Mouse (Mus musculus) skeletal muscle tissue, adult 2 months (tissue): Measurements from ENCODE around the gene Wdr83.
"Not testable (repeated sequence)": the region's sequence is repeated elsewhere in the genome, so short reads cannot be mapped to it uniquely, and the experiment has no call there.

Source experiments
- DNase-seq: peaks from one replicate; pipeline ENCODE4 v3.0.0-alpha.2; 2012; ENCODE audit warnings: low read depth, low spot score

The Wdr83 gene

DNA sequence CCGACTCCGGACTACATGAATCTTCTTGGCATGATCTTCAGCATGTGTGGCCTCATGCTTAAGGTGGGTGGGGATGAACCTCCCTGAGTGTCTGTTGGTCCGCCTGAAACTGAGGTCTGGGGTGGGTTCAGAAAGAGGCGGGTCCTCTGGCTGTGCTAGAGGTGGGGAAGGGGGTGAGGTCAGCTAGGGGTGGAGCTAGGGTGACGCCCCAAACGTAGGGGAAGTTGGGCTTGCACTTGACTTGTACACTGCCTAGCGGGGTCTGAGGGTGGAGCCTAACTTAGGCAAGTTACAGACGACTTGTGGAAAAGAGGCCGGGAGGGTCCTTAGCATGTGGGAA, at the start of gene Wdr83:
TSS of gene Wdr83 (minus strand) at position 91 of the 340 bp plus-strand sequence.
- DNase-seq, result no peak

DNA sequence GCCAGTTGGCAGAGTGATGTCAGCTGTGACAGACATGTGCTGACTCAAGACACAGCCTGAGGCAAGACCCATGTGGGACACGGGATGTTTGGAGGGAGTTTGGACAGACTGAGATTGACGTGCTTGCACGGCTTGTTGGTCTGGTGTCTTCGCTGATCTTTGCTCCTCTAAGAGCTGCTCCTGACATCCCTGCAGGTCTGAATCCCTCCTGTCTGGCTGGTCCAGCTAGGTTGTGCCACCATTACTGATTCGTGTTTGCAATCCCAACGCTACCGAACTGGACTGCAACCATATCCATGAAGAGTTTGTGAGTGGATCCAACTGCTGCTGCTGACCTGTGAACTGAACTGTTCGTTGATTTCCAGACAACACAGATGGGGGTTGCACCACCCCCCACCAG, 42.6 kb upstream of the Wdr83 start:
- no peak for DNase-seq

DNA sequence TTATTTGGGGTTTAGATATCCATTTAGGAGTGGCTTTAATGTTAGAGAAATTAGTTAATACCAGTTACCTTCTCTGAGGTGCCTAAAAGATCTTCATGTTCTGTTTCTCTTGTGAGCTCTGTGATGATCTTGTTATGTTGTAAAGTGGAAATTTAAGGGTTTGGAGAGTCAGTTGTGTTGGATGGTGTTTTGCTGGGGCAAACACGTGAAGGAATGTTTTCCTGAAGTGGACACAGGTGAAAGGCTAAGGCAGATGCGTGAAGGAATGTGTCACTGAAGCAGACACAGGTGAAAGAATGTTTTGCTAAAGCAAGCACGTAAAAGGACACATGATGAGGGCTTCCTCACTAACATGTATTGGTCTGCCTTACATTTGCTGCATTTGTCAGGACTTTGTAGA, 41.9 kb upstream of the Wdr83 start, which contains the start of gene Zfp791:
TSS of gene Zfp791 (minus strand) at position 101 of the 400 bp plus-strand sequence.
- no peak for DNase-seq

DNA sequence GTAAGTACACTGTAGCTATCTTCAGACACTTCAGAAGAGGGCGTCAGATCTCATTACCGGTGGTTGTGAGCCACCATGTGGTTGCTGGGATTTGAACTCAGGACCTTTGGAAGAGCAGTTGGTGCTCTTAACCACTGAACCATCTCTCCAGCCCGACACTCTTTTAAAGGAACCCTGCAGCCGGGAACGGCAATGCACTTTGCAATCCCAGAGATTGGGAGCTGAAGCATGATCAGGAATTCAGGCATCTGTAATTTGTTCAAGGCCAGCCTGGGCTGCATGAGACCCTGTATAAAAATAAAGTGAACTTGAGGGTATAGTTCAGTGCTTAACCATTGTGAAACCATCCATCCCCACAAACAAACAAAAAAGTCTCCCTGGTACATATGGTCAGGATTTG, 39.1 kb upstream of the Wdr83 start:
- not testable (repeated sequence) for DNase-seq

DNA sequence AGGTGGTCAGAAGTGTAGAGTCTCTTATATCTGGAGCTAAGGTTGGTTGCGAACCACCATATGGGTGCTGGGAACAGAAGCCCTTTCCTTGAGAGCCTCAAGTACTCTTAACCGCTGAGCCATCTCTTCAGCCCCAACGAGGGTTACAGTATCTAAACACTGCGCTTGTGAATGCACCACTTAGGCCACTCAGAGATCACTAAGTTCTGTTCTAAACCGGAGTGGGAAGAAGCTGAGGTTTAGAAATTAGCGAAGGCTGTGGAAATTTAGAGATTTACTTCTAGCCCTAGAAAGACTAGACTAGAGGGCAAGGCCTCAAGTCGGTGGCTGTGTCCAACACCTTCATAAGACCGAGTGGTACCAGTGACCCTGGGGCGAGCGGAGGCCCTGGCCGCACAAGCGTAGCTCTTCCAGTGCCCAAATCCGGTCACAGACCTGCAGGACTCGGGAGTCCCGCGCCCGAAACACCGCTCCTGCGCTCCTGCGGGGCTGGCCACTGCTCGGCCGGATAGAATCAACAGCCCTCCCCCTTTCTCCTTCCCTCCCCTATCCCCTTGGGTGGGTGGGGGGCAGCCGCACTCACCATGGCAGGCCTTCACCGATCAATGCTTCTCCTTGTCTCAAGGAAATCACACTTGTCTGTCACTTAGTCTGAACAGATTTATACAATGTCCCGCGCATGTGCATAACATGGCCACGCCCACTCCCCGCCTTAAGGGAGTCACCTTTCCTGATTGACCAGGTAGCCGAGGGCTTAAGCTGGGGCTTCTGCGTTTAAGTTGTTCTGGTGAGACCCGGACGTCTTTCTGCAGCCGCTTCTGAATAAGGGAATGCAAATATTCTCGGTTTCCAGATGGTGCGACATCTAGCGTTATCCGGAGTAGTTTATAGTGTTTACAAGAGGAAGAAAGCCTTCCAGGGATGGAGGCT, 38.2 kb upstream of the Wdr83 start:
- peak; percentile 33 for DNase-seq

DNA sequence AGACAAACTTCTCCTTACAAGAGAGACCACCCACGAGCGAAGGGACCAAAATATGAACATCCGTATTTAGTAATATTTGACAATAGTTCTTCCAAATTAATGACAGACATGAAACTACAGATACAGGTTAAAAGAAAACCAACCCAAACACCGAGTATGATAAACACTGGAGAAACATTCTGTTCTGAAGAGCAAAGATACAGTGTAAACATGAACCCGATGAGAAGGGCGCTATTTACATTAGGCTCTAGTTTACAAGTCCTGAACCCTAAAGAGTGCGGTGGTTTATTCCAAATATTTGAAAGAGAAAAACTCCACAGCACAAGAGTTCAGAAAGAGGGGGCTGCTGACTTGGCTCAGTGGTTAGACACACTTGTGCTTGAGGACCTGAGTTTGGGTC, 35.9 kb upstream of the Wdr83 start:
- no peak for DNase-seq

DNA sequence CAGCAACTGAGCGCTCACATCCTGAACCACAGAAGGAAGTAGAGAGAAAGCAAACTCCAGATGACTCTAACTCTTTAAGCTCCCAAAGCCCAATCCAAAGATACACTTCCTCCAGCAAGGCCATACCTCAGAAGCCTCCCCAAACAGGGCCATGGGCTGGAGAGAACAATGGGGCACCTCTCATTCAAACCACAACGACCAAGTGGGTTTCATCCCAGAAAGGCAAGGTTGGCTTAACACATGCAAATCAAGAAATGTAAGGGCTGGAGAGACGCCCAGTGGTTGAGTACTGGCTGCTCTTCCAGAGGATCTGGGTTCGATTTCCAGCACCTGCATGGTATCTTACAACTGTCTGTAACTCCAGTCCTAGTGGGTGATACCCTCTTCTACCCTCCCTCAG, 34.4 kb upstream of the Wdr83 start:
- no peak for DNase-seq

DNA sequence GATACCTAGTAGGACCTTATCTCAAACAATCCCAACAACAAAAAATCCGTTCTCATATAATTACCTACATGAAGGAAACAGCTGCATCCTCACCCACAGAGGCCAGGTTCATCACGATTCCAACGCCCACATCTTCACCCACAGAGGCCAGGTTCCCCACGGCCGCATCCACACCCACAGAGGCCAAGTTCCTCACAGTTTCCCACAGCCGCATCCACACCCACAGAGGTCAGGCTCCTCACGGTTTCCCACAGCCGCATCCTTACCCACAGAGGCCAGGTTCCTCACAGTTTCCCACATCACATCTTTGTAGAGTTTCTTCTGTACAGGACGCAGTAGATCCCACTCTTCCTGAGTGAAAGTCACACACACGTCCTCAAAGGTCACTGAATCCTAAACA, 32.1 kb upstream of the Wdr83 start:
- no peak for DNase-seq

DNA sequence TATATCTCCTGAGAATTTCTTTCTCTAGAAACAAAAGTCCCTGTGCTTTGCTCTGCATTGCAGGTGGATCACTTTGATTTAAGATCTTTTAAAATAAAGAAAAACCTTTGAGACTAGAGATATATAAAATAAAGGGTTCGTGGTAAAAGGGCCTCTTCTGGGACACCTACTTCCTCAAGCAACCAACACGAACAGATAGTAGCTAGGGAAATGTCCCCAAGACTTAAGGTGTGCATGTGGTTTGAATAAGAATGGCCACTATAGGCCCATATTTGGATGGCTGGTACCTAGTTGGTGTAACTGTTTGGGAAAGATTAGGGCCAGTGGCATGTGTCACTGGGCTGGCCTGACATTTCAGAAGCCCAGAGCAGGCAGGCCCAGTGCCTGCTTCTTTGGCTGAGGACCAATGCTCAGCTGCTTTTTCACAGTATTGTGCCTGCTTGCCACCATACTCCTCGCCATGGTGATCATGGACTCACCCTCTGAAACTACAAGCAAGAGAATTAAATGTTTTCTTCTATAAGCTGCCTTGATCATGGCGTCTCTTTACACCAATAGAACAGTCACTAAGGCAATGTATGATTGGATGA, 19.1 kb upstream of the Wdr83 start:
- no peak for DNase-seq

DNA sequence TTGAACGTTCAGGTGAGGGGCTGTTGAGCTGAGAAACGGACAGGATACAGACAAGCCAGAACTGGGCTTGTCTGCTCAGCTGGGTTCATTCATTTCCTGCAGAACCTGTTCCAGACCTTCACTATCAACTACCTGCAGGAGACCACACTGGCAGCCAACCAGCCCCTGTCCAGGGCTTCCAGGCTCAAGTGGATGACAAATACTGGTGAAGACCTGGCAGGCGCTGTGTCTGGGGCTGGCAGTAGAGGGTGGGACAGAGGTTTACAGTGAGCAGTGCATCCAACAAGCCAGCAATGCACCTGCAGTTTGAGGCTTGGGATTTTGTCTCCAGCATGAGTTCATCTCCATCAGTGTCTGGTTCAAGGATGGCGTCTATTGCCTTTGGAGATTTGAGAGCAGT, 15.7 kb upstream of the Wdr83 start:
- DNase-seq, result no peak

DNA sequence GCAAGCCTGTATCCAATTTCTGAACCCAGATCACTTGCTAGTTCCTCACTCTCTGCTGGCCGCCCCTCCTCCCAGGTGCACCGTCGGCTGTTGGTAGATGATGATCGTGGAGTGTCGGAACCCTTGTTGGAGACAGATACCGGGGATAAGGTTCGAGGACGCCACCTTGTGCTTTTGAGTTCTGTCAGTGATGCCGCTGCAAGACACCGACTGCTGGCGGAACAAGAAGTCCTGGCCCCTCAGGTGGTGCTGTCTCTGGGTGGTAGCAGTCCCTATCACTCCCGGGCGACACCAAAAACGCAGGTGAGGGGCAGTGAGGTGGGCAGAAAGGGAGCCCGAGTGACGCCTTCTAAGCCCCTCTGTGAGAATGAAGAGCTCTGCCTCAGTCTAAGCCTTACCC, 15.1 kb upstream of the Wdr83 start:
- no peak for DNase-seq

DNA sequence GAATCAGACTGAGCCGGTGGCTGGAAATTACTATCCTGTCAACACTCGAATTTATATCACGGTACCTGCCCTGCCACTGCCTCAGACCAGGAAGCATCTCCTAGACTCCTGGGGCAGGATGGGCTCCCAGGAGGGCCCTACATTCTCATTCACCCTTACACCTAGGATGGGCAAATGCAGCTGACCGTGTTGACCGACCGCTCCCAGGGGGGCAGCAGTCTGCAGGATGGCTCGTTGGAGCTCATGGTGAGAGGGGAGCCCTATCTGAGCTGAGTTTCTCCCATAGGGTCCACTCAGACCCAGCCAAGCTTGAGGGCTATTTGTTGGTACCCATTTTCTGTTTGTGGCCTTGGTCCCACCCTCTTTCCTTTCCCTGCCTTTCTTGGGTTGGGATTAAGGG, 14.5 kb upstream of the Wdr83 start:
- no peak for DNase-seq

DNA sequence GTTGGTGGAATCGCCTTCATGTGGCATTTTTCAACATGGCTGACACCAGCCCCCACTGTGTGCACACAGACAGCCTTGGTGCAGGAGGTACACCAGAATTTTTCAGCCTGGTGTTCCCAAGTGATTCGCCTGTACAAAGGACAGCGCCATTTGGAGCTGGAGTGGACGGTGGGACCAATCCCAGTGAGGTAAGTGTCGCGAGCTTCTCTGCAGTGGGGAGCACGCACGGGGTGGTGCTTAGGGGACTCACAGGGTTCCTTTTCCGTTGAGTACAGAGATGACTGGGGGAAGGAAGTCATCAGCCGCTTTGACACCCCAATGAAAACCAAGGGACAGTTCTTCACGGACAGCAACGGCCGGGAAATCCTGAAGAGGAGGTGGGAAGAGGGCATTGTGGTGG, 13.9 kb upstream of the Wdr83 start:
- DNase-seq, result no peak

DNA sequence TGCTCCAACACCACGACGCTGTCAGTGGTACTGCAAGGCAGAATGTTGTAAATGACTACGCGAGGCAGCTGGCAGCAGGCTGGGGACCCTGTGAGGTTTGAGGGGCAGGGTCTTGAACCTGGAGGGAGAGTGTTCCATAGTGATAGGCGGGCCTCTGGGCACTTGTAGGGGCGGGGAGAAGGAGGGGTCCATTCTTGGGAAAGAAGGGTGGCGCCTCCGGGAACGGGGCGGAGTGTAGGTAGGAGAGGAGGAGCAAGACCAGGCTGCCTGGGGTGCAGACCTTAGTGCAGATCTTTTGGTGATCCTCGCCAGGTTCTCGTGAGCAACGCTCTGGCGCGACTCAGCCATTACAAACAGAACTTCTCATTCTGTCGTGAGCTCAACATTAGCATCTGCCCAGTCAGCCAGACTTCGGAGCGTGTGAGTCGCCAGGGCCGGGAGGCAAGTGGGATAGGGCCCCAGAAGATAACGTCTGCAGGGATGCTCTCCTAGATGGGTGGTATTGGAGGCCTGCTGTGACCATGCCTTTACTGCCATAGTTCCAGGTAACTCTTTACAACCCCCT, 10.5 kb upstream of the Wdr83 start:
- no peak for DNase-seq

DNA sequence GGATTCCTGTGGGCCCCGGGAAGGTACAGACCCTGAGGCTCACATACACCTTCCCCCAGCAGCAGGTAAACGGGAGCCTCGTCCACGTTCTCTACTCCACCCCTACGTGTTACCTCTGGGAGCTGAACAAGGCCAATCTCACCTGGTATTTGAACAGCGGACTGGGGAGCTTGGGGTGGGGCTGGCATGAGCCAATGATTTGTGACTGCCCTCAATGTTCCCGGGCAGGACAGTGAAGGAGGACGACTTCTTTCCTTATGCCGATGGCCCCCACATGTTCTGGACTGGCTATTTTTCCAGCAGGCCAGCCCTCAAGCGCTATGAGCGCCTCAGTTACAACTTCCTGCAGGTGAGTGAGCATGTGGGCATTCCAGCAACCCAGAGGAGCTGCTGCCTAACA, 9.8 kb upstream of the Wdr83 start:
- no peak for DNase-seq

DNA sequence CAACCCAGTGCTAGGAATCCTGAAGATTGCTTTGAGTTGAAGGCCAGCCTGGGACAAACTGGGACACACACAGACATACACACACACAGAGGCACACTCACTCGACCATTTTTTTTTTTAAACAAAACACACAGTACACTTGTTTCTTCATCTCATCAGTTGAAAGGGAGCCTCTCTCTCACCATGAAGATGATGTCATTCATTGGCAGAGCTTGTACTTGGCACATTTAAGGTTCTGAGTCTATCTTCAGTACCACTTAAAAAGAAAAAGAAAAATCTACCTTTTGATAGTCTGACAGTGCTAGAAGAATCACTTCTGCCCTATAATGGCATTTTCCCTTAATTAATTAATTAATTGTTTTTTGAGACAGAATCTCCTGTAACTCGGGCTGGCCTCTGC, 7.7 kb upstream of the Wdr83 start:
- DNase-seq, result no peak

DNA sequence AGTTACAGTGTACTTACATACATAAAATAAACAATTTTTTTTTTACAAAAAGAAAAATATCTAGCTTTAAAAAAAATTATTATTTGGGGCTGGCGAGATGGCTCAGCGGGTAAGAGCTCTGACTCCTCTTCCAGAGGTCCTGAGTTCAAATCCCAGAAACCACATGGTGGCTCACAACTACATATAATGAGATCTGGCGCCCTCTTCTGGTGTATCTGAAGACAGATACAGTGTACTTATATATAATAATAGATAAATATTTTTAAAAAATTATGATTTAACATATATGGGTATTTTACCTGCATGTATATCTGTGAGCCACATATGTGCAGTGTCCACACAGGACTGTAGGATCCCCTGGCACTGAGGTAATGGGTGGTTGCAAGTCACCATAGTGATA, 5.1 kb upstream of the Wdr83 start:
- no peak for DNase-seq

DNA sequence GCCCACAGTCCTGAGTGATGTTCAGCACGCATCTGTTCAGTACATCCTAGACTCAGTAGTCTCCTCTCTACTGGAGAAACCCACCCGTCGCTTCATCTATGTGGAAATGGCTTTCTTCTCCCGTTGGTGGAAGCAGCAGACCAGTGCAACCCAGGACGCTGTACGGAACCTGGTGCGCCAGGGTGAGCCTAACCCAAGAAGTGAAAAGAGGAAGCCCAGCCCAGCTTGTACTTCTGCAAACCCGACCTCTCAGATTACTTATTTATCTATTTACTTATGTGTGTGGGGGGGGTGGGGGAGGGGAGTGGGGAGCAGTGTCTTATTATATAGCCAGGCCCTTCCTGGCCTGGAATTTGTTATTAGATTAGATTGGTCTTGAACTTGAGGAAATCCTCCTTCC, 3.5 kb upstream of the Wdr83 start:
- DNase-seq, result no peak

DNA sequence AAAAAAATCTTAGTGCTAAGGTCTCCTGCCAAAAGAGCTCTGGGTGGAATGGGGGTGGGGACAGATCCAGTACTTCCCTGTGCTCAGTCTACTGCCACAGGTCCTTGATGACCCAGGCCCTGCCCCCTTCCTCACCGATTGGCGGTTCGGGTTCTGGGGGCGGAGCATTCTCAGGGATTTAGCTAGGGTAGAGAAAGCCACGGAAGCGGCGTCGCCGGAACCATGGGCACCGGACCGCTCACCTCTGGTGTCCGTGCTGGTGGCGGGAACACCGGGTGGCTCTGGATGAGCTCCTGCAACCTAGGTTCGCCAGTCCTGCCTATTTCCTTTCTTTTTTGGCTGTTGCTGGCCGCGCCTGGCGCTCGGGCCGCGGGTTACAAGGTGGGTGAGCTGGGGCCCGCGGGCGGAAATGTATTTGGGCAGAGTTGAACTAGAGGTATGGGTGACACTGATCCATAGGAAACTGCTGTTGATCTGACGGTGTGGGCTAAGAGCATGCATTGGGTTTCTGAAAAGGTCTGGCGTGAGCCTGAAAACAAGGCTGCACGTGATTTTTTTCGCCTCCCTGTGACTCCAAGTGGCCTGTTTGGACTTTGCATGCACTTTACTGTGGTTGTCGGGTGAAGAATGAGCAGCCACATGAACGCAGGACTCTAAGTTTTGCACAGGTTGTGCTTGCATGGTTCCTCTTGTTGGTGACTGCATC, 2.2 kb upstream of the Wdr83 start, which contains the start of gene Man2b1:
TSS of gene Man2b1 (plus strand) at position 163 of the 706 bp plus-strand sequence.
- peak; percentile 83 for DNase-seq

DNA sequence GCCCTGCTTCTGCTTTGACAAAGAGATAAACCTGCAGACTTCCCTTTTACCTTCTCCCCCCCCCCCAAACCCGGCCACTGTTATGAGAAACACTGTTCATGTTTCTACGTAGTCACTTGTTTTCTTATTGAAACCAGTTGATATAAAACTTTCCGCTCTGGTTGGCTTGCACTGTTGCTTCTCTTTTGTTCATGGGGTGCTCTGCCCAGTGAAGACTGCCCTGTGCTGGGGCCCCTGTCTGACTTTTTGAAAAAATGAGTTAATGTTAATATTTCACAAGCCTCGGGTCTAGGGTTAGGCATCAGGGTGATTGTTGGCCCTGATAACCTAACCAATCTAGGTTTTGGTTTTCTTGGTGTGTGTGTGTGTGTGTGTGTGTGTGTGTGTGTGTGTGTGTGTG, 1.1 kb upstream of the Wdr83 start:
- not testable (repeated sequence) for DNase-seq

DNA sequence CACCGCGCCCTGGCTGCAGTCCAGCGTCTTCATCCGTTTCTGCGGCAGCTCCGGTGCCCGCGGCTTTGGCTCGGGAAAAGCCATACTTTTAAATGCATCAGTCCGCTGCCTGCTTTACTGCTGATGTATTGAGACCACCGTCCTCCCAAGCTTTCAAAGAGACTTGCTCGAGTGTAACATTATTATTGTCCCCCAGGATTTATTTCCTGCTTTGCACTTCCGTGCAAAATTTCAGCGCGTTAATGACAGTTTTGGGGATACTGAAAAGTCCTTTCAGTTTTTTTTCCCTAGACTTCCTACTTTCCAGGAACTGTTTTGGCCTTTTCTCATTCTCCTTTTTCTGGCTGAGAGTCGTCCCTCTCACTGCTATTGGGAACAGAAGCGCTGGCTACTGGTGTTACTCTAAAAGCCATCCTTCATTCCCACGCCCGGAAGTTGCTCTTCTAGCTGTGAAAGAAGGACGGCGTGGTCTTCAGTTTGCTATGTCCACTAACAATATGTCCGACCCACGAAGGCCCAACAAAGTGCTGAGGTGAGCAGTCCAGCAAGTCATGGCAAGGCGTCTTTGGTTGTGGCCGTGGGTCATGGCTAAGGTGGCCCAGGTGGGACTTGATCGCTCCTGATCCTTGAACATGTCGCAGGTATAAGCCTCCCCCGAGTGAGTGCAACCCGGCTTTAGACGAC, 432 bp downstream of the Wdr83 start, which contains the start of gene Wdr83os:
TSS of gene Wdr83os (plus strand) at position 209 of the 684 bp plus-strand sequence.
- DNase-seq, result no peak

DNA sequence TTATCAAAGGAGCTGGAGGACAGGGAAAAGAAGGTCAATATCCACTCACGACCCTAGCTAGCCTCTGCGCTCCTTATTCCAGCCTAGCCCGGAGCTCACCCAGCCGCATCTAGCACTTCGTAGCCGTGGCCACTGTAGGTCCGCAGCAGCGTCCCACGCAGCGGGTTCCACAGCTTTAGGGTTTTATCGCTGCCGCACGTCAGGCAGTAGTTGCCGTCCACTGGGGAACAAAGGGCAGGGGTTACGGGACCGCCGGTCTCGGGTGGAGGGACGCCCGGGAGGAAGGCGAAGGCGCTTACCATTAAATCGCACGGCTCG, 933 bp downstream of the Wdr83 start:
- no peak for DNase-seq
